Mouse (Mus musculus): ENCODE measurements around the gene Atp1a2. TPM values are rescaled to one million over a fixed set of nuclear protein-coding genes. Genes with fewer than 3 reads are reported as not detected.

Atp1a2 gene
- polyA plus RNA-seq, 1 experiment from 2014 or later: 12.9 TPM

DNA sequence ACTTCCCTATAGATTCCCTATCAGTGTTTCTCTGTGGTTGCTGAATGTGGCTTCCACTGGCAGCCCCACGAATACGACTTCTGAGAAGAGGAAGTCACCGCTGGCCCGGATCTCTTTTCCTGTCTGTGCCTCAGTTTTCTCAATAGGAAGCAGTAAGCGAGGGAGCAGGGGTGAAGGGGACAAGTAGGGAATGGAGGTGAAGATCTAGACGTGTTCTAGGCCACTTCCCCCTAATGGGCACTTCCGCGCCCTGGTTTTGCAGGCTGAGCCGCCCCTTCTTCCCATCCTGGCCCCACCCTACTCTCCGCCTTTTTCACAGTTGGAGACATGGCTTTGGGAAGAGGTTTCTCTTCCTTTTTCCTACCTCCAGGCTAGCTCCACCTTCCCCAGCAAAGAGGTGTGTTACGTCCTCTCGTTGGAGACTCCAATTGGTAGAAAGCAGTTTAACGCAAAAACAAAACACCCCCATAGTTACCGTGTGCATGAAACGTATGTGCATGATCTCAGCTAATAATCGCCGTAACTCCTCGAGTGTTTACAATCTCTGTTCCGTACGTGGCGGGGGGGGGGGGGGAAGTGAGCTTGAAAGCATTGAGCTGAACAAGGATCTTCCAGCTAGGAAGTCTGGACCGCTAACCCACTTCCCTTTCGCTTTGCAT, 13.5 kb upstream of the Atp1a2 start:
- DNase-seq (ENCODE audit: low spot score): peak; percentile 71
- no peak for ATAC-seq
- 11% methylated on average over 23 of the region's 23 CpGs for WGBS
- peaks cover 5% of the 10 kb centered on the region for H3K36me3 ChIP-seq (ENCODE audit: control insufficient read depth, insufficient read depth, low read length)
- peak overlapping the region; percentile 75 for H3K27ac ChIP-seq (ENCODE audit: low read depth, low read length)
- H3K4me2 ChIP-seq (ENCODE audit: low read length): peak overlapping the region; percentile 68
- H3K4me3 ChIP-seq (ENCODE audit: low read depth, low read length): peak overlapping the region; percentile 70
- peaks cover 46% of the 10 kb centered on the region for H3K4me1 ChIP-seq (ENCODE audit: control insufficient read depth, insufficient read depth, low read length)
- peak overlapping the region; percentile 76 for H3K9ac ChIP-seq (ENCODE audit: low read length)
- H3K27me3 ChIP-seq (replicated peaks; ENCODE audit: control insufficient read depth, insufficient read depth, low read length): no peaks in the 10 kb centered on the region
- H3K9me3 ChIP-seq (replicated peaks; ENCODE audit: control insufficient read depth, low read length): no peaks in the 10 kb centered on the region

GRCm38 (mm10) chr1:172309699-172310398, 12.0 kb upstream of the Atp1a2 start:
- DNase-seq (ENCODE audit: low spot score) (peak; percentile 98), ATAC-seq (peak; percentile 72)
- peak overlapping the region; percentile 88 for H3K27ac ChIP-seq (ENCODE audit: low read depth, low read length)
- WGBS: 1% methylated on average over 14 of the region's 14 CpGs
- 0 out of 2 replicates have a peak overlapping the region, but pooled peaks have one; percentile 17 for H3K4me3 ChIP-seq (ENCODE audit: low read depth, low read length)
- no peaks in the 10 kb centered on the region for H3K27me3 ChIP-seq (replicated peaks; ENCODE audit: control insufficient read depth, insufficient read depth, low read length)
- peaks cover 40% of the 10 kb centered on the region for H3K4me1 ChIP-seq (ENCODE audit: control insufficient read depth, insufficient read depth, low read length)
- peak overlapping the region; percentile 58 for H3K4me2 ChIP-seq (ENCODE audit: low read length)
- peak overlapping the region; percentile 50 for H3K9ac ChIP-seq (ENCODE audit: low read length)
- H3K36me3 ChIP-seq (ENCODE audit: control insufficient read depth, insufficient read depth, low read length): no peaks in the 10 kb centered on the region
- H3K9me3 ChIP-seq (replicated peaks; ENCODE audit: control insufficient read depth, low read length): no peaks in the 10 kb centered on the region

DNA sequence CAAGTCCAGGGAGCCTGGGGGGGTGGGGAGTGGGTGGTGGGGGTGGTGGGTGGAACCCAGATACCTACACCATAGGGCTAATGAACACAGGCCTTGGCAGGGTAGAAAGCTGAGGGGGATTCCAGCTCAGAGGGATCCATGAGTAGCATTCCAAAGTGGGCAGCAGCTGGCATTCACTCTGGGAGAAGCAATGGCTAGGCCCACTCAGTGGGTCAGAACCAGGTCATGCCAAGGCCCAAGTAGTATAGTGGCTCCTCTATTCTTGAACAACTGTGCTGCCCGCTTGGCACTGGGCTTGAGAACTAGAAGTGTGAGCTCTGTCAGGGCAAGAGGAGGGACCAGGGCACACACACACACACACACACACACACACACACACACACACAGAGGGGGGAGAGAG, 10.5 kb upstream of the Atp1a2 start:
- DNase-seq (ENCODE audit: low spot score) (no peak), ATAC-seq (no peak)
- no peaks in the 10 kb centered on the region for H3K36me3 ChIP-seq (ENCODE audit: control insufficient read depth, insufficient read depth, low read length)
- no peak overlapping the region for H3K4me2 ChIP-seq (ENCODE audit: low read length)
- H3K9ac ChIP-seq (ENCODE audit: low read length): no peak overlapping the region
- H3K4me3 ChIP-seq (ENCODE audit: low read depth, low read length): no peak overlapping the region
- no peaks in the 10 kb centered on the region for H3K9me3 ChIP-seq (replicated peaks; ENCODE audit: control insufficient read depth, low read length)
- peaks cover 26% of the 10 kb centered on the region for H3K4me1 ChIP-seq (ENCODE audit: control insufficient read depth, insufficient read depth, low read length)
- H3K27me3 ChIP-seq (replicated peaks; ENCODE audit: control insufficient read depth, insufficient read depth, low read length): no peaks in the 10 kb centered on the region
- H3K27ac ChIP-seq (ENCODE audit: low read depth, low read length): peak overlapping the region; percentile 48; the same call in 1 of the 2 replicates
- 100% methylated on average over 1 of the region's 1 CpGs for WGBS

DNA sequence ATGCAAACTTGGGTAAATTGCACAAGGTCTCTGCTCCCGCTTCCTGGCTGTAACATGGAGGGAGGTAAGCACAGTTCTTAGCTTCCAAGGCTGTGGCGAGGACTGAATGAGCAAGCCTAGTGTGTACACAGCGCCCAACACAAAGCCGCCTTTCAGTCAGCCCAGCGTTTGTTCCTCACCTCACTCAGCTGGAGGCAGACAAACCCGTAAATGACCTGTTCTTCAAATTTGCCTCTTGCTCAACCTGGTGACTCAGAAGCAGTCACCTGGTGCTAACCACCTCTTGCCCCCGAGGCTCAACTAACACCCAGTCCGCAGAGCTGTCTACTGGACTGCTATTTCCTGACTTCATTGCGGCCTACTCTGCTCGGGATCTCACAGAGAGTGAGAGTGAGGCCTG, 10.1 kb upstream of the Atp1a2 start:
- H3K27ac ChIP-seq (ENCODE audit: low read depth, low read length): peak overlapping the region; percentile 48
- H3K4me1 ChIP-seq (ENCODE audit: control insufficient read depth, insufficient read depth, low read length): peaks cover 21% of the 10 kb centered on the region
- DNase-seq (ENCODE audit: low spot score) (no peak), ATAC-seq (no peak)
- H3K4me3 ChIP-seq (ENCODE audit: low read depth, low read length): no peak overlapping the region
- no peak overlapping the region for H3K4me2 ChIP-seq (ENCODE audit: low read length)
- no peak overlapping the region for H3K9ac ChIP-seq (ENCODE audit: low read length)
- H3K9me3 ChIP-seq (replicated peaks; ENCODE audit: control insufficient read depth, low read length): no peaks in the 10 kb centered on the region
- H3K27me3 ChIP-seq (replicated peaks; ENCODE audit: control insufficient read depth, insufficient read depth, low read length): no peaks in the 10 kb centered on the region
- 42% methylated on average over 10 of the region's 10 CpGs for WGBS
- H3K36me3 ChIP-seq (ENCODE audit: control insufficient read depth, insufficient read depth, low read length): no peaks in the 10 kb centered on the region

- 67% methylated on average over 6 of the region's 6 CpGs for WGBS
- H3K4me2 ChIP-seq (ENCODE audit: low read length): no peak overlapping the region
- H3K9me3 ChIP-seq (replicated peaks; ENCODE audit: control insufficient read depth, low read length): no peaks in the 10 kb centered on the region
- H3K4me3 ChIP-seq (ENCODE audit: low read depth, low read length): no peak overlapping the region
- DNase-seq (ENCODE audit: low spot score) (no peak), ATAC-seq (no peak)
- H3K4me1 ChIP-seq (ENCODE audit: control insufficient read depth, insufficient read depth, low read length): peaks cover 21% of the 10 kb centered on the region
- H3K9ac ChIP-seq (ENCODE audit: low read length): no peak overlapping the region
- peak overlapping the region; percentile 41; the same call in 1 of the 2 replicates for H3K27ac ChIP-seq (ENCODE audit: low read depth, low read length)
- H3K27me3 ChIP-seq (replicated peaks; ENCODE audit: control insufficient read depth, insufficient read depth, low read length): no peaks in the 10 kb centered on the region
- no peaks in the 10 kb centered on the region for H3K36me3 ChIP-seq (ENCODE audit: control insufficient read depth, insufficient read depth, low read length)
Measured at GRCm38 (mm10) chr1:172306885-172307284, 9.0 kb upstream of the Atp1a2 start.

DNA sequence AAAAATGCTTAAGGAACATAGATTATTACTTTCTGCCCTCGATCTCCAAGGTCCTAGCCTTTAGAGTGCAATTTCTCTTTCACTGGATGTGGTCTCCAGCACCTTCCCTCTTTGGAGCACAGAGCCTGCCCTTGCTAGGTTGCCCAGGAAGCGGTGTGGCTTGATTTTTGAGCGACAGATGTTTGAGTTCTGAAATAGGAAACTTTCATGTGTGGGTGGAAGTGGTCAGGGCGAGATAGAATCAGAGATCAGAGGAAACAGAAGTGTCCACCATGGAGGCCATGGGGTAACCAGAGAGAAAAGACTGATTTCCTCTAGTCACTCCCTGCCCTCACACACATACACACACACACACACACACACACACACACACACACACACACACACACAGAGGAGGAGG, 8.3 kb upstream of the Atp1a2 start:
- no peak for ATAC-seq

DNA sequence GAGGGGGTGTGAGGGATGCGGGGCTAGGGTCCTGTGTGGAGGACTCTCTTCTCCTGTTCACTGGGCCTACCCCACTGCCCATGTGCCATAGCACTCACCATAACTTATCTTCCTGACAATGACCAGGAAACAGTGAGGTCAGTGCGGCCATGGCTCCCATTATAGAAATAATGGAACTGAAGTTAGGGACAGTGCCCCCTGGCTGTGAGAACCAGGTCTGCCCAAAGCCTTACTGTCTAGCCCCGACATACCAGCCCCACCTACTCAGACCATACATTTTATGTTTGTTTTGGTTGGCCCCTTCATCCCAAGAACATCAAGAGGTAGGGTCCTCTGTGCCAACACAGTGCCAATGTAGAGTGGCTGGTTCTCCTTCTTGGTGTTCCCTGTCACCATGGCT, 7.8 kb upstream of the Atp1a2 start:
- Histone ChIP-seq H3K36me3 (ENCODE audit: control insufficient read depth, insufficient read depth, low read length) (no peaks in the 10 kb centered on the region), H3K27ac (ENCODE audit: low read depth, low read length) (no peak overlapping the region), H3K4me1 (ENCODE audit: control insufficient read depth, insufficient read depth, low read length) (peaks cover 25% of the 10 kb centered on the region), H3K4me3 (ENCODE audit: low read depth, low read length) (no peak overlapping the region), H3K4me2 (ENCODE audit: low read length) (no peak overlapping the region), H3K9me3 (replicated peaks; ENCODE audit: control insufficient read depth, low read length) (no peaks in the 10 kb centered on the region), H3K27me3 (replicated peaks; ENCODE audit: control insufficient read depth, insufficient read depth, low read length) (no peaks in the 10 kb centered on the region), H3K9ac (ENCODE audit: low read length) (no peak overlapping the region)
- WGBS: 82% methylated on average over 3 of the region's 3 CpGs
- ATAC-seq (no peak), DNase-seq (ENCODE audit: low spot score) (no peak)

More for the DNA sequence above, 8.3 kb upstream of the Atp1a2 start:
- no peak for DNase-seq (ENCODE audit: low spot score)
- no peaks in the 10 kb centered on the region for H3K9me3 ChIP-seq (replicated peaks; ENCODE audit: control insufficient read depth, low read length)
- H3K4me1 ChIP-seq (ENCODE audit: control insufficient read depth, insufficient read depth, low read length): peaks cover 25% of the 10 kb centered on the region
- H3K9ac ChIP-seq (ENCODE audit: low read length): no peak overlapping the region
- H3K27ac ChIP-seq (ENCODE audit: low read depth, low read length): no peak overlapping the region
- no peak overlapping the region for H3K4me2 ChIP-seq (ENCODE audit: low read length)
- no peaks in the 10 kb centered on the region for H3K36me3 ChIP-seq (ENCODE audit: control insufficient read depth, insufficient read depth, low read length)
- H3K27me3 ChIP-seq (replicated peaks; ENCODE audit: control insufficient read depth, insufficient read depth, low read length): no peaks in the 10 kb centered on the region
- H3K4me3 ChIP-seq (ENCODE audit: low read depth, low read length): no peak overlapping the region
- WGBS: 90% methylated on average over 4 of the region's 4 CpGs

DNA sequence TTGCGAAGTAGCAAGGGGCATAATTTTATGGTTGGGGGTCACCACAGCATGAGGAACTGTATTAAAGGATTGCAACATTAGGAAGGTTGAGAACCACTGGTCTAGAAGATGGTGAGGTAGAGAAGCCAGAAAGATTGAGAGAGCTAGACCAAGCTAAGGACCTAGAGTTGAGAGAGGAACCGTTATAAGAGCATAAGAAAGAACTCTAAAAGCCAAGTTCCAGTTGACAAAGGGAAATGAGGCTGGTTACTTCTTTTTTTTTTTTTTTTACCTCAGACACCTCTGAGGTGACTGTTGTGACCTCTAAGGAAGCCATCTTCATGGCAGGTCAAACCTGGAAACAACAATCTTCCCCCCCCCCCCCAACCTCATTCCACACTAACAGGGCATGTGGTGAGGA, 7.3 kb upstream of the Atp1a2 start:
- DNase-seq (ENCODE audit: low spot score) (no peak), ATAC-seq (no peak)
- WGBS: 93% methylated on average over 2 of the region's 2 CpGs
- H3K27me3 ChIP-seq (replicated peaks; ENCODE audit: control insufficient read depth, insufficient read depth, low read length): no peaks in the 10 kb centered on the region
- H3K9ac ChIP-seq (ENCODE audit: low read length): no peak overlapping the region
- no peak overlapping the region for H3K4me3 ChIP-seq (ENCODE audit: low read depth, low read length)
- H3K9me3 ChIP-seq (replicated peaks; ENCODE audit: control insufficient read depth, low read length): no peaks in the 10 kb centered on the region
- H3K27ac ChIP-seq (ENCODE audit: low read depth, low read length): no peak overlapping the region
- H3K4me1 ChIP-seq (ENCODE audit: control insufficient read depth, insufficient read depth, low read length): peaks cover 22% of the 10 kb centered on the region
- no peak overlapping the region for H3K4me2 ChIP-seq (ENCODE audit: low read length)
- no peaks in the 10 kb centered on the region for H3K36me3 ChIP-seq (ENCODE audit: control insufficient read depth, insufficient read depth, low read length)

GRCm38 (mm10) chr1:172304443-172304842, 6.6 kb upstream of the Atp1a2 start:
- no peak for ATAC-seq
- H3K4me2 ChIP-seq (ENCODE audit: low read length): no peak overlapping the region
- no peak overlapping the region for H3K9ac ChIP-seq (ENCODE audit: low read length)
- DNase-seq (ENCODE audit: low spot score): no peak
- no peaks in the 10 kb centered on the region for H3K36me3 ChIP-seq (ENCODE audit: control insufficient read depth, insufficient read depth, low read length)
- no peaks in the 10 kb centered on the region for H3K9me3 ChIP-seq (replicated peaks; ENCODE audit: control insufficient read depth, low read length)
- H3K4me3 ChIP-seq (ENCODE audit: low read depth, low read length): no peak overlapping the region
- H3K27ac ChIP-seq (ENCODE audit: low read depth, low read length): no peak overlapping the region
- no peaks in the 10 kb centered on the region for H3K27me3 ChIP-seq (replicated peaks; ENCODE audit: control insufficient read depth, insufficient read depth, low read length)
- H3K4me1 ChIP-seq (ENCODE audit: control insufficient read depth, insufficient read depth, low read length): peaks cover 17% of the 10 kb centered on the region
- 76% methylated on average over 6 of the region's 6 CpGs for WGBS
